Mouse (Mus musculus) brown adipose tissue, adult 24 weeks (tissue): ENCODE results near the gene Shroom3. TPM values are rescaled to one million over a fixed set of nuclear protein-coding genes. Genes with fewer than 3 reads are reported as not detected.

ENCODE experiments used
- H3K27ac ChIP-seq: fragments of 200-500 bp; replicated peaks from 2 replicates; pipeline ENCODE4 v1.5.1; 2012; ENCODE audit warnings: low read depth, mild to moderate bottlenecking, low read length
- H3K4me1 ChIP-seq: fragments of 200-500 bp; 2 replicates; pipeline ENCODE4 v1.6.1; 2012; ENCODE audit warnings: low read length, mixed read lengths; ENCODE audit not compliant: control insufficient read depth, insufficient read depth, insufficient read length
- H3K4me3 ChIP-seq: fragments of 200-500 bp; 2 replicates; pipeline ENCODE4 v1.5.1; 2012; ENCODE audit warnings: low read depth, mild to moderate bottlenecking, low read length, moderate library complexity; ENCODE audit not compliant: insufficient read depth
- polyA plus RNA-seq: library from polyadenylated mRNA; stranded (reverse); fragments of >200 nt; gene quantifications from 2 replicates; pipeline ENCODE4 v1.2.4, GENCODE M21; 2012; ENCODE audit not compliant: missing spikeins, insufficient read depth, insufficient read length

Gene Shroom3
- polyA plus RNA-seq, 1 experiment, result 0.59 TPM

- Histone ChIP-seq H3K4me3 (no peak overlapping the region), H3K27ac (no peak overlapping the region), H3K4me1 (no peaks in the 10 kb centered on the region)
Measured at GRCm38 (mm10) chr5:92967143-92967542, 283.9 kb downstream of the Shroom3 start.

- no peaks in the 10 kb centered on the region for H3K4me1 ChIP-seq
- H3K4me3 ChIP-seq, result no peak overlapping the region
- no peak overlapping the region for H3K27ac ChIP-seq
Measured at GRCm38 (mm10) chr5:92967906-92968305, 284.7 kb downstream of the Shroom3 start.

- Histone ChIP-seq H3K4me3 (no peak overlapping the region), H3K27ac (no peak overlapping the region), H3K4me1 (no peaks in the 10 kb centered on the region)
Measured at GRCm38 (mm10) chr5:92969443-92969842, 286.2 kb downstream of the Shroom3 start.

GRCm38 (mm10) chr5:92969926-92970325 is 286.7 kb downstream of the Shroom3 start:
- Histone ChIP-seq H3K4me3 (no peak overlapping the region), H3K4me1 (no peaks in the 10 kb centered on the region), H3K27ac (no peak overlapping the region)

GRCm38 (mm10) chr5:92970480-92970879 is 287.2 kb downstream of the Shroom3 start:
- Histone ChIP-seq H3K4me3 (no peak overlapping the region), H3K4me1 (no peaks in the 10 kb centered on the region), H3K27ac (no peak overlapping the region)

GRCm38 (mm10) chr5:92980393-92980792 is 297.2 kb downstream of the Shroom3 start:
- H3K4me1 ChIP-seq, result no peaks in the 10 kb centered on the region
- H3K4me3 ChIP-seq, result no peak overlapping the region
- no peak overlapping the region for H3K27ac ChIP-seq

GRCm38 (mm10) chr5:92980862-92981261 is 297.6 kb downstream of the Shroom3 start:
- H3K4me3 ChIP-seq, result no peak overlapping the region
- H3K4me1 ChIP-seq, result no peaks in the 10 kb centered on the region

GRCm38 (mm10) chr5:92982673-92983072 is 299.4 kb downstream of the Shroom3 start:
- H3K4me1 ChIP-seq, result no peaks in the 10 kb centered on the region
- H3K4me3 ChIP-seq, result no peak overlapping the region
- H3K27ac ChIP-seq, result no peak overlapping the region

More at GRCm38 (mm10) chr5:92980862-92981261, 297.6 kb downstream of the Shroom3 start:
- H3K27ac ChIP-seq, result no peak overlapping the region

GRCm38 (mm10) chr5:92983942-92984341 is 300.7 kb downstream of the Shroom3 start:
- no peaks in the 10 kb centered on the region for H3K4me1 ChIP-seq
- H3K4me3 ChIP-seq, result no peak overlapping the region
- H3K27ac ChIP-seq, result no peak overlapping the region

- H3K4me1 ChIP-seq, result no peaks in the 10 kb centered on the region
- no peak overlapping the region for H3K27ac ChIP-seq
- H3K4me3 ChIP-seq, result no peak overlapping the region
Measured at GRCm38 (mm10) chr5:92984692-92985091, 301.5 kb downstream of the Shroom3 start.

GRCm38 (mm10) chr5:92985391-92985790 is 302.2 kb downstream of the Shroom3 start:
- Histone ChIP-seq H3K27ac (no peak overlapping the region), H3K4me3 (no peak overlapping the region), H3K4me1 (no peaks in the 10 kb centered on the region)

- no peak overlapping the region for H3K4me3 ChIP-seq
- no peaks in the 10 kb centered on the region for H3K4me1 ChIP-seq
- H3K27ac ChIP-seq, result no peak overlapping the region
Measured at GRCm38 (mm10) chr5:92986651-92987610, 303.7 kb downstream of the Shroom3 start.

- Histone ChIP-seq H3K27ac (no peak overlapping the region), H3K4me3 (no peak overlapping the region), H3K4me1 (no peaks in the 10 kb centered on the region)
Measured at GRCm38 (mm10) chr5:92987891-92988768, 304.9 kb downstream of the Shroom3 start.

- H3K4me1 ChIP-seq, result no peaks in the 10 kb centered on the region
- no peak overlapping the region for H3K4me3 ChIP-seq
- no peak overlapping the region for H3K27ac ChIP-seq
Measured at GRCm38 (mm10) chr5:92988769-92989356, 305.6 kb downstream of the Shroom3 start.

- Histone ChIP-seq H3K4me1 (peaks cover 5% of the 10 kb centered on the region; the same call in 1 of the 2 replicates), H3K27ac (no peak overlapping the region), H3K4me3 (no peak overlapping the region)
Measured at GRCm38 (mm10) chr5:92992106-92992505, 308.9 kb downstream of the Shroom3 start.
